Mouse (Mus musculus) mammary gland, adult 2 months (tissue): Measurements from ENCODE around the gene Etv2. TPM values are rescaled to one million over a fixed set of nuclear protein-coding genes. Genes with fewer than 3 reads are reported as not detected.

Experiments used
- polyA plus RNA-seq: library from polyadenylated mRNA; depleted of rRNA; stranded (reverse); fragments of >200 nt; gene quantifications from 2 replicates; pipeline ENCODE4 v1.2.3, GENCODE M21; 2012; ENCODE audit warnings: low replicate concordance; rRNA removed

Etv2 gene
- not detected in 2 replicates for polyA plus RNA-seq

DNA sequence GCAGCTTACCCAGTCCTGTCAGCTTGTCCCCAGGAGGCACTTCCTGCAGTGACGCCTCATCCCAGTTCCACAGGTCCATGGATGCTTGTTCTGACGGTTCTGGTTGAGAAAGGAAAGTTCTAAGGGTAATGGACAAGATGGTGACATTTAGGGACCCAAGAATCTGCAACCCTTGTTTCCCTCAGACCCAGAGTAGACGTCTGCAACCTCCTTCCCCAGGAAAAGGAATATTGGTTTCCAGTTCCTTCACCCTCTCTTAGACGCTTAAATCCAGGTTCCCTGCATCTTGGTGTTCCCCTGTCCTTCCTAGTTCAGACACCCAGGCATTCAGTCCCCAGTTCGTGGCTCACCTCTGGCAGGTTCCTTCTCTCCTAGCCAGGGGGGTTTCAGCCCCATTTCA lies at the start of gene Etv2:
TSS of gene Etv2 (minus strand) at position 101 of the 400 bp plus-strand sequence.

DNA sequence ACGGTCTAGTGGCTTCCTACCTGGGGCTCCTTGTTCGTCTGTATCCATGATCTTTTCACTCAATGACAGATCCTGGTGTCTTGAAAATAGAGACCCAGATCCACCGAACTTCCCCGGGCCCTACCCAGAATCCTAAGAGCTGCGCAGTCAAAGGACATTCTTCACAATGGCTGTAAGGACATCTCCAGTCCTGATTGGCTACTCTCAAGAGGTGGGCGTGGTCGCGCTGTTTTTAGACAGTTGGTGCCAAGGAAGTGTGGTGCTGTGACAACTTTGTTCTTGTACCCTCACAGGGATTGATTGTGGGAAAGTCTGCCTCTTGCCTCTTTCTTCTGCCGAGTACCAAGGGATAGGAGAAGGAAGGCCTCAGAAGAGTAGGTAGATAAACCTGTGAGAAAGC lies 35.8 kb upstream of the Etv2 start, which contains the start of gene Pmis2:
TSS of gene Pmis2 (minus strand) at position 126 of the 400 bp plus-strand sequence.

GRCm38 (mm10) chr7:30664529-30665200 lies 29.0 kb upstream of the Etv2 start, which contains the start of gene Haus5:
TSS of gene Haus5 (minus strand) at chr7:30664994.

DNA sequence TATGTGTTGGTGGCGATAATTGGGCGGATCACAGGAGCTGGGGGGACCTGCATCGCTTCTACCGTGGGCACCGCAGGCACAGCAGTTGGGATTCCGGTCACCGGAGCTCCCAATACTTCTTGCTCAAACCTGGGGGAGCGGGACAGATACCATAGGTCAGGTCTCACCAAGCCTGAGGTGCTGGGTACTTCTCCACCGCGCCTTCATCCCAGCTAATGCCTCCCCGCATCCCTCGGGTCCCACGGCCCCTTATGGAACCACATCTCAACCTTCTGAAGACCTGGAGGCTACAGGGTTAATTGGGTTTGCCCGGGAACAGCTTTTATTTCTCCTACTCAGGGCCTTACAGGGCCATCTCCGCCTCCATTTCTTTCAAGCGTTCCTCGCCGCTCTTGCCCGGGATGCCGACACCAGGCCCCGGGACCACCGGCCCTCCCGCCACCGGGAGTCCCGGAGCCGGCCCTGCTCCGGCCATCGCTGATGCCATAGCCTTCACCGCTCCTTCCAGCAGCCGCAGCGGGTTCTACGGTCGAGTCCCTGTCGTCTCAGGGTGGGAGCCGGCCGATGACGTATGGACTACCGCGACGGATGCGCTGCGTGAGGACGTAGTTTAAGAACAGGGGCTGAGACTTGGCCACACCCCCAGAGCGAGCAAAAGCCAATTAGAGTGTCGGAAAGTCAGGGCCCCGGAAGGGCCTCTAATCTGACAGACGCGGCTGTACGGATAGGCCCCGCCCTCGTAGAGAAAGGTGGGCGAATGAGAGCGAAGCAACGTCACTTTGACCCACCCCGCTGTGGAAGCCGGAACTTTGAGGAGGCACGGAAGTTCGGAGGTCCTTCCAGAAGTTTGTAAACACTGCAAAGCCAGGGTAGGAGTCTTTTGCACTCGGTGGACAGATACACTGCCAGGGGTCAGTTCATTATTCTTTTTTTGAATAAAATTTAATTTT lies 14.2 kb upstream of the Etv2 start, which contains the start of gene Rbm42:
TSS of gene Rbm42 (minus strand) at position 727 of the 950 bp plus-strand sequence.

DNA sequence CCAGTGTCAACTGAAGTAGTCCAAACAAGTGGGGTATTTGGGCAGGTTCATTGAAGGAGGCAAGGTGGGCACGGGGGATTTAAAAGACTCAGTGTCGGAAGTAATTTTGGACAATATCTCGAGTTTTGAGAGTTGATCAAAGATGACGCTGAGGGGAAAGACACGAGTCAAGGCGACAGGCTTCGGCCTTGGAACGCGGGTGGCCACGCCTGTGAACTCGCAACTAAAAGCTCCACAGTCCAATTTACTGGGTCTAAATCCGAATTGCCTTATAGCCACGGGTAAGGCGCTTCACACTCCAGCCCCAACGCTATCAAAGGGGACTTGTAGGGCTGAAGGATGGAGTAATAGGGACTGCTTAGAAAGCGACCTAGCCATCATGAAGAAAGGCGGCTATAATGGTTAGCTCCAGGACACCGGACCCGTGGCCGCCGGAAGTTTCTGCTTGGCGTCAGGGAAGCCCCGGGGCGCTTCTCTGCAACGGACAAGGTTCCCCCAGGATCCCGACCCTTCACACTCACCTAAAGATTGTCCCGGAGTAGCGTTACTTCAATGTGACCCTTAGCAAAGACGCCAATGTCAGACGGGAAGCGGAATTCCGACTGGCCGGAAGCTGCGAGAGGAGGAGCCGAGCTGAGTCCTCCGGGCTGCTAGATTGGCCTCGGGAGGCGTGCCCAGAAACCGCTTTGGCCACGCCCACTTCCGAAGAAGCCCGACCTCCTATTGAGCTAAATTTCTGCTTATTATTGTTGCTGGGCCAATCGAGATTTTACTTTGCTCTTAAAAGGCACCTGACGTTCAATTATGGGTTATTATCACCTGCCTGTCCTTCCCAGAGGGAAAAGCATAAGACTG lies 9.9 kb downstream of the Etv2 start, which contains the start of gene Cox6b1:
TSS of gene Cox6b1 (minus strand) at position 622 of the 855 bp plus-strand sequence.

GRCm38 (mm10) chr7:30612654-30613402 lies 22.8 kb downstream of the Etv2 start, which contains the start of gene Upk1a:
TSS of gene Upk1a (minus strand) at chr7:30612847.

GRCm38 (mm10) chr7:30598786-30599185 lies 36.9 kb downstream of the Etv2 start, which contains the start of gene Zbtb32:
TSS of gene Zbtb32 (minus strand) at chr7:30598909.

DNA sequence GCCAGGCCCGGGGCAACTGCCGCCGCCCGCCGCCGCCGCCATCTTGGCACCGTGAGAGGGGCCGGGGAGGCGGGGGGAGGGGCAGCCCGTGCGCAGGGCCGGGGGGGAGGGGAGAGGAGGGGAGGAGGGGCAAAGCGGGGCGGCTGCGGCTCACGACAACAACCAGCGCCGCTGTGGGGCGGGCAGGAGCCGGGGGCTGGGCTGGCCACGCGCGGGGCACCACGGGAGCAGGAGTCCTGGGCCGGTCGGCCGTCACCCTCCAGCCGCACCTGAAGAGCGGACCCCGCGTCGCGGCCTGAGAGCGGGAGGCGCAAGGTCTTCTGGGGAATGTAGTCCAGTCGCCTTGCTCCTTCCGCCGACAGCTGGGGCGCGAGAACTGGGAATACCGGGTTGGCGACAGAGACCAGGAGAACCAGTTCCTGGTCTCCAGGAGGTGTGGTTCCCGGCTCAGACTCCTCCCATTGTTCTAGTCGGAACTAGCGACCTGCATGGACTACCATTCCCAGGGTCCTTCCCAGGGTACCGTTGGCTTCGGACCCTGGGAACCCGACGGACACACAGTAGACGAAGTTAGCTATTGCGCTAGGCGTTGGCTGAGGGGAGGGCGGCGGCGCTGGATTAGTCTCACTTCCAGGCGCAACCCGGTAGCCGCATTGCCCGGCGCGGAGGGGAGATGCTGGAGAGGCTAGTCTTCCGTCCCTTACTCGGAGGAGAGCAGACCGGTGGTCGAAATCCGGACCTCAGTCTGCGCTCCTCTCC lies 46.8 kb downstream of the Etv2 start, which contains the start of gene Kmt2b:
TSS of gene Kmt2b (minus strand) at position 51 of the 759 bp plus-strand sequence.

Other genes with a start within 250 kb of the Etv2 start
- gene Tyrobp, start 222.1 kb downstream of the Etv2 start, polyA plus RNA-seq: 324 and 410 TPM in 2 replicates
- gene Hcst, start 216.0 kb downstream of the Etv2 start, polyA plus RNA-seq: 133 and 195 TPM in 2 replicates
- 16.2 and 37.4 TPM in 2 replicates for gene Nfkbid, start 214.1 kb downstream of the Etv2 start, polyA plus RNA-seq
- 3.7 and 7.4 TPM in 2 replicates for gene Aplp1, start 190.3 kb downstream of the Etv2 start, polyA plus RNA-seq
- gene Kirrel2, start 178.2 kb downstream of the Etv2 start, polyA plus RNA-seq: 0.63 TPM in 1 of 2 replicates, not detected in the other
- 0.27 and 0.61 TPM in 2 replicates for gene Nphs1, start 177.5 kb downstream of the Etv2 start, polyA plus RNA-seq
- 1.4 TPM in 1 of 2 replicates, not detected in the other for gene Prodh2, start 142.2 kb downstream of the Etv2 start, polyA plus RNA-seq
- gene Arhgap33, start 100.8 kb downstream of the Etv2 start, polyA plus RNA-seq: 10.7 and 22.5 TPM in 2 replicates
- 49.5 and 798 TPM in 2 replicates for gene Hspb6, start 83.7 kb downstream of the Etv2 start, polyA plus RNA-seq
- 8.0 and 10.5 TPM in 2 replicates for gene Proser3, start 83.6 kb downstream of the Etv2 start, polyA plus RNA-seq
- gene Lin37, start 76.0 kb downstream of the Etv2 start, polyA plus RNA-seq: 36.9 and 40.0 TPM in 2 replicates
- gene U2af1l4, start 72.6 kb downstream of the Etv2 start, polyA plus RNA-seq: 58.9 and 66.3 TPM in 2 replicates
- gene Gm49396, start 72.5 kb downstream of the Etv2 start, polyA plus RNA-seq: 2.1 and 2.5 TPM in 2 replicates
- gene Psenen, start 72.2 kb downstream of the Etv2 start, polyA plus RNA-seq: 97.0 and 187 TPM in 2 replicates
- gene Igflr1, start 70.4 kb downstream of the Etv2 start, polyA plus RNA-seq: 9.9 and 16.6 TPM in 2 replicates
- gene Kmt2b, start 47.1 kb downstream of the Etv2 start, polyA plus RNA-seq: 63.8 and 73.1 TPM in 2 replicates
- 4.8 and 7.8 TPM in 2 replicates for gene Zbtb32, start 36.9 kb downstream of the Etv2 start, polyA plus RNA-seq
- gene Upk1a, start 23.0 kb downstream of the Etv2 start, polyA plus RNA-seq: 1.4 and 2.3 TPM in 2 replicates
- gene Cox6b1, start 9.7 kb downstream of the Etv2 start, polyA plus RNA-seq: 332 and 742 TPM in 2 replicates
- gene Rbm42, start 14.5 kb upstream of the Etv2 start, polyA plus RNA-seq: 53.5 and 112 TPM in 2 replicates
- 11.4 and 12.7 TPM in 2 replicates for gene Haus5, start 29.1 kb upstream of the Etv2 start, polyA plus RNA-seq
- gene Pmis2, start 35.8 kb upstream of the Etv2 start, polyA plus RNA-seq: not detected in 2 replicates
- gene 2200002J24Rik, start 63.1 kb upstream of the Etv2 start, polyA plus RNA-seq: not detected in 2 replicates
- 0.05 and 0.70 TPM in 2 replicates for gene Atp4a, start 76.4 kb upstream of the Etv2 start, polyA plus RNA-seq
- 183 and 405 TPM in 2 replicates for gene Tmem147, start 93.7 kb upstream of the Etv2 start, polyA plus RNA-seq
- 0.09 and 0.10 TPM in 2 replicates for gene Gapdhs, start 107.8 kb upstream of the Etv2 start, polyA plus RNA-seq
- gene Sbsn, start 115.6 kb upstream of the Etv2 start, polyA plus RNA-seq: 6.5 and 14.4 TPM in 2 replicates
- gene Dmkn, start 127.9 kb upstream of the Etv2 start, polyA plus RNA-seq: 5.2 and 132 TPM in 2 replicates
- 1.2 and 71.0 TPM in 2 replicates for gene Krtdap, start 152.0 kb upstream of the Etv2 start, polyA plus RNA-seq
- 44.2 and 53.7 TPM in 2 replicates for gene Ffar2, start 187.9 kb upstream of the Etv2 start, polyA plus RNA-seq
- 0.10 and 0.11 TPM in 2 replicates for gene Ffar3, start 220.3 kb upstream of the Etv2 start, polyA plus RNA-seq
- 5.8 and 8.9 TPM in 2 replicates for gene Ffar1, start 225.7 kb upstream of the Etv2 start, polyA plus RNA-seq
- gene Cd22, start 244.5 kb upstream of the Etv2 start, polyA plus RNA-seq: 85.3 and 86.3 TPM in 2 replicates